Mouse (Mus musculus): ENCODE measurements at regions not wholly inside any gene's neighbourhood (a gene's known extent, or its start where the extent isn't known, plus 50 kb on each side); places are given as distances from the start of the nearest gene placed in this dataset.

- TF ChIP-seq CTCF (IDR thresholded peaks at IDR 0.05; ENCODE audit: insufficient read depth, low read depth, low read length) (no peak), POLR2A (IDR thresholded peaks at IDR 0.05; ENCODE audit: insufficient read depth, low read depth, low read length) (no peak)
Measured at GRCm38 (mm10) chr19:14968283-14968682, 370.4 kb upstream of the Tle4 start.
